Mouse (Mus musculus): ENCODE data around the gene Samd4. TPM values are rescaled to one million over a fixed set of nuclear protein-coding genes. Genes with fewer than 3 reads are reported as not detected.

Gene Samd4
- total and polyA plus RNA-seq, 2 experiments from 2014 or later, result 5.1 to 16.0 TPM

DNA sequence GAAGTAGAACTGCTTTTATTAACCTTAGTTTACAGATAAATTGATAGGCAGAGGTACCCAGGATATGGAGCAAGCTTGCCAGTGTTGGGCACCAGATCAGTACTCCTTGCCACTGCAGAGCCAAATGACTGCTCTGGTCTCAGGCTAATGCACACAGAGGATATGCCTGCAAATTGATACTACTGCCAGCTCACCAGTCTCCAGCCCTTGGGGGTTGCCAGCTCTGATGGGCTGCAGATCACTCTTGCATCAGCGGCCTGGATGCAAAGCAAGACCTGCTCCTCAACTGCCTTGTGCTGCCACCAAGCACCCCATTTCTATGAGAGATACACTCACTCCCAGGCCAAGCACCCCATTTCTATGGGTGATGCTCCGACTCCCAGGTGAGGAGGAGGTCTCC, 202.0 kb downstream of the Samd4 start:
- no peak for TF ChIP-seq CTCF (IDR thresholded peaks at IDR 0.05)
- Histone ChIP-seq H3K4me2 (ENCODE audit: low read depth, low read length, poor library complexity, severe bottlenecking) (no peak overlapping the region), H3K9me3 (ENCODE audit: low read length) (no peaks in the 10 kb centered on the region), H3K4me1 (ENCODE audit: insufficient read depth, low read length) (peaks cover 7% of the 10 kb centered on the region; the same call in 1 of the 2 replicates), H3K27me3 (ENCODE audit: insufficient read depth, low read length) (no peaks in the 10 kb centered on the region), H3K36me3 (ENCODE audit: insufficient read depth, low read length) (no peaks in the 10 kb centered on the region), H3K4me3 (ENCODE audit: low read depth, low read length) (no peak overlapping the region), H3K27ac (ENCODE audit: low read depth, low read length) (no peak overlapping the region), H3K9ac (replicated peaks; ENCODE audit: low read length, poor library complexity, severe bottlenecking) (no peak overlapping the region)
- WGBS, result 77% methylated on average over 2 of the region's 2 CpGs
- DNase-seq (ENCODE audit: low spot score) (no peak), ATAC-seq (ENCODE audit: low FRiP score) (no peak)

DNA sequence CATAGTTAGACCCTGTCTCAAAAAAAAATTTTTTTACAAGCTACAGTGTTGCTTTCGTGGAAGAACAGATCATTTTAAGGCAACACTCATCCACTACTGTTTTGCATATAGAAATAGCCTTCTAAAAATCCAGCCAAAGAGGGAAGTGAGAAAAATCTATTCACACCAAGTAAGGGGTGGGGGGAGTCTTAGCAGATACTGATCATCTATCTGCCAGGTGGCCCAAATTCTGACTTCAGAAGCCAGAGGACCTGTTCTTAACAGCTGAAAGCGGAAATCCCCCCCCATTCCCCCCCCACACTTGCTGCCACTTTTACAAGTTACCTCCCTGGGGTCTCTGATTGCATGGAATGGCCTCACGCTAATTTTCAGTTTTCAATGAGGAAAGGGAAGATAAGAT, 203.5 kb downstream of the Samd4 start:
- no peak for ATAC-seq (ENCODE audit: low FRiP score)
- no peak overlapping the region; the same call in 1 of the 2 replicates for H3K4me2 ChIP-seq (ENCODE audit: low read depth, low read length, poor library complexity, severe bottlenecking)
- 74% methylated on average over 3 of the region's 3 CpGs for WGBS

DNA sequence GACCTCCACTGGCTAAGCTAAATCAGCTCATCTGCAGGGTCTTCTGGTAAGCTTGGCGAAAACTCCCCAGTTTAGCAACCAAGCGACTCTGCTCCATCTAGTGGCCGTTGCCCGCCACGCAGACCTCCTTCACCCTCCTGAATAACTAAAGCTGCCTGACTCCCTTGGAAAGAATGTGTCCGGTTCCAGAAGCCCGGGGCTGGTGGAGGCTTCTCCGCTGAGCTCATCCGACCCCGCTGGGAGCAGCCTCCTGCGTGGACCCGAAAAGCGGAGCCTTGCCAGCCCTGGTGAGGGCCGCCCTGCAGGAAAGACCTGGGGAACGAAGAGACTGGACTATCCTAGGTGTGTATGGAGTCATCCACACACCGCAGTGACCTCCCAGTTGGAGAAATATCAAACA, 204.1 kb downstream of the Samd4 start:
- Histone ChIP-seq H3K4me1 (ENCODE audit: insufficient read depth, low read length) (peaks cover 7% of the 10 kb centered on the region; the same call in 1 of the 2 replicates), H3K9me3 (ENCODE audit: low read length) (no peaks in the 10 kb centered on the region), H3K36me3 (ENCODE audit: insufficient read depth, low read length) (peaks cover 6% of the 10 kb centered on the region; the same call in 1 of the 2 replicates), H3K27ac (ENCODE audit: low read depth, low read length) (no peak overlapping the region), H3K27me3 (ENCODE audit: insufficient read depth, low read length) (no peaks in the 10 kb centered on the region), H3K4me2 (ENCODE audit: low read depth, low read length, poor library complexity, severe bottlenecking) (peak overlapping the region; percentile 52), H3K4me3 (ENCODE audit: low read depth, low read length) (peak overlapping the region; percentile 29), H3K9ac (replicated peaks; ENCODE audit: low read length, poor library complexity, severe bottlenecking) (peak overlapping the region; percentile 30; the same call in 1 of the 2 replicates)
- peak; percentile 89 for TF ChIP-seq CTCF (IDR thresholded peaks at IDR 0.05)
- peak; percentile 92 for DNase-seq (ENCODE audit: low spot score)
- peak; percentile 83 for ATAC-seq (ENCODE audit: low FRiP score)
- 2% methylated on average over 16 of the region's 16 CpGs for WGBS

More for the DNA sequence above, 203.5 kb downstream of the Samd4 start:
- H3K9me3 ChIP-seq (ENCODE audit: low read length), result no peaks in the 10 kb centered on the region
- H3K36me3 ChIP-seq (ENCODE audit: insufficient read depth, low read length), result peaks cover 1% of the 10 kb centered on the region; the same call in 1 of the 2 replicates
- peaks cover 7% of the 10 kb centered on the region; the same call in 1 of the 2 replicates for H3K4me1 ChIP-seq (ENCODE audit: insufficient read depth, low read length)
- no peak for TF ChIP-seq CTCF (IDR thresholded peaks at IDR 0.05)
- H3K27ac ChIP-seq (ENCODE audit: low read depth, low read length), result no peak overlapping the region
- H3K9ac ChIP-seq (replicated peaks; ENCODE audit: low read length, poor library complexity, severe bottlenecking), result no peak overlapping the region
- DNase-seq (ENCODE audit: low spot score), result no peak
- H3K4me3 ChIP-seq (ENCODE audit: low read depth, low read length), result no peak overlapping the region
- H3K27me3 ChIP-seq (ENCODE audit: insufficient read depth, low read length), result no peaks in the 10 kb centered on the region

DNA sequence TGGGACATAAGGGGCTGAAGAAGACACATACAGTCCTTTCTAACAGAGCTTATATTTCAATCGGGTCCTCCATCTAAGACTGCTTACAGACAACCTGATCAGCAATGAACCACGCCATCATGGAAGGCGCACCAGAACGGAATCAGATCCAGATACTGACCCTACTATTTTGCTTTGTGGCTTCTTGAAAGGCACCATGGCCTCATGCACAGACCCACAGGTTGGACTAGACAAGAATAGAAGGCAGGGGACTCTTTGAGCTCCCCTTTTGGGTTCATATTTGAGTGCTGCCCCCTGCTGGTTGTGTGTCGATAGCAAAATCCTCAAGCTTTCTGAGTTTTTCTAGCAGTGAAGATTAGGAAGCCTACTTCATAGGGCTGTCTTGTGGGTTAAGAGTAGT, 204.5 kb downstream of the Samd4 start:
- peaks cover 8% of the 10 kb centered on the region; the same call in 1 of the 2 replicates for H3K36me3 ChIP-seq (ENCODE audit: insufficient read depth, low read length)
- no peaks in the 10 kb centered on the region for H3K27me3 ChIP-seq (ENCODE audit: insufficient read depth, low read length)
- peak; percentile 86 for TF ChIP-seq CTCF (IDR thresholded peaks at IDR 0.05)
- peak overlapping the region; percentile 29; the same call in 1 of the 2 replicates for H3K4me3 ChIP-seq (ENCODE audit: low read depth, low read length)
- H3K4me2 ChIP-seq (ENCODE audit: low read depth, low read length, poor library complexity, severe bottlenecking), result peak overlapping the region; percentile 52
- peak; percentile 54; the same call in 1 of the 2 replicates for ATAC-seq (ENCODE audit: low FRiP score)
- H3K9ac ChIP-seq (replicated peaks; ENCODE audit: low read length, poor library complexity, severe bottlenecking), result no peak overlapping the region
- H3K4me1 ChIP-seq (ENCODE audit: insufficient read depth, low read length), result peaks cover 7% of the 10 kb centered on the region; the same call in 1 of the 2 replicates
- DNase-seq (ENCODE audit: low spot score), result peak; percentile 86
- 30% methylated on average over 5 of the region's 5 CpGs for WGBS
- no peaks in the 10 kb centered on the region for H3K9me3 ChIP-seq (ENCODE audit: low read length)
- no peak overlapping the region for H3K27ac ChIP-seq (ENCODE audit: low read depth, low read length)

DNA sequence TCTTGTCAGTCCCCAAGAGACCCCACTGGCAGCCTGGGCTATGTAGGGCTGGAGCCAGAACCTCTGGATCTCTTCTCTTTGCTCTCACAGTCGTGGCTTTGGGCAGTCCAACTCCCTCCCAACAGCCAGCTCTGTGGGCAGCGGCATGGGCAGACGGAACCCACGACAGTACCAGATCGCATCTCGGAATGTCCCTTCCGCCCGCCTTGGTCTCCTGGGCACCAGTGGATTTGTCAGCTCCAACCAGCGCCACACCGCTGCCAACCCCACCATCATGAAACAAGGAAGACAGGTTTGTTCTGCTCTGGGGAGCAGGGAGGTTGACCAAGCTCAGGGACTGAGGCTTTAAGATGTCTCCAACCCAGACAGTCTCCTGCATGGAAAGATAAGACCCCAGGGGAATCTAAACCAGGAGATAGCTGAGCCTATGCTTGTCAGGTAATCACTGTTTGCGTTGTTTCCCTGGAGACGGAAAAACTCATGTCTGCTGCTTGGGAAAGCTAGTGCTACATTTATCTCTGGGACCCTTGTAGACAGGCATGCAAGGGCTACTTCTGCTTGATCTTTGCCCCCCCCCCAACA, 205.1 kb downstream of the Samd4 start:
- WGBS, result 84% methylated on average over 12 of the region's 12 CpGs
- ATAC-seq (ENCODE audit: low FRiP score), result no peak
- H3K4me1 ChIP-seq (ENCODE audit: insufficient read depth, low read length), result peaks cover 7% of the 10 kb centered on the region; the same call in 1 of the 2 replicates
- no peak overlapping the region for H3K4me3 ChIP-seq (ENCODE audit: low read depth, low read length)
- no peak overlapping the region for H3K27ac ChIP-seq (ENCODE audit: low read depth, low read length)
- H3K9me3 ChIP-seq (ENCODE audit: low read length), result no peaks in the 10 kb centered on the region
- H3K27me3 ChIP-seq (ENCODE audit: insufficient read depth, low read length), result no peaks in the 10 kb centered on the region
- TF ChIP-seq CTCF (IDR thresholded peaks at IDR 0.05), result no peak
- H3K9ac ChIP-seq (replicated peaks; ENCODE audit: low read length, poor library complexity, severe bottlenecking), result no peak overlapping the region
- peaks cover 8% of the 10 kb centered on the region; the same call in 1 of the 2 replicates for H3K36me3 ChIP-seq (ENCODE audit: insufficient read depth, low read length)
- no peak for DNase-seq (ENCODE audit: low spot score)
- no peak overlapping the region for H3K4me2 ChIP-seq (ENCODE audit: low read depth, low read length, poor library complexity, severe bottlenecking)

DNA sequence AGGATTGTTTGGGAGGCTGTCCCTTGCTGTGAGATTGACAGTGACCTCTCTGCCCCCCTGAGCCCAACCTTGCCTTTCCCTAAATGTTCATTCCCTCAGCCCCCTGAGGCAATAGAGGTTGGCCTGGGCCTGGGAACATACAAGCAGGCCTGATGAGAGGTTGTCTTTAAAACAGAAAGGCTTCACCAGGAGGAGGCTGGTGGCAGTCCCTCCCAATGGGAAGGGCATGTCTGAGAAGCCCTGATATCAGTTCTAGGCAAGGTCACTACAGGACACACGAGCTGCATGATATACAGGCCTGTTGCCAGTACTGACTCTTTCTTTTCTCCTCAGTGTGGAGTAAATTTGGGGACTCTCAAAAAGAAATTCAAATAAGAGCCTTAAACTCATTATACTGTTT, 205.7 kb downstream of the Samd4 start:
- TF ChIP-seq CTCF (IDR thresholded peaks at IDR 0.05), result no peak
- DNase-seq (ENCODE audit: low spot score) (no peak), ATAC-seq (ENCODE audit: low FRiP score) (no peak)
- Histone ChIP-seq H3K27ac (ENCODE audit: low read depth, low read length) (no peak overlapping the region), H3K4me3 (ENCODE audit: low read depth, low read length) (no peak overlapping the region), H3K9ac (replicated peaks; ENCODE audit: low read length, poor library complexity, severe bottlenecking) (no peak overlapping the region), H3K9me3 (ENCODE audit: low read length) (no peaks in the 10 kb centered on the region), H3K4me2 (ENCODE audit: low read depth, low read length, poor library complexity, severe bottlenecking) (no peak overlapping the region), H3K36me3 (ENCODE audit: insufficient read depth, low read length) (peaks cover 8% of the 10 kb centered on the region; the same call in 1 of the 2 replicates), H3K27me3 (ENCODE audit: insufficient read depth, low read length) (no peaks in the 10 kb centered on the region), H3K4me1 (ENCODE audit: insufficient read depth, low read length) (0 out of 2 replicates have a peak, but pooled peaks cover 3% of the 10 kb centered on the region)
- WGBS, result 63% methylated on average over 1 of the region's 1 CpGs

Measured in midbrain, postnatal 0 days (tissue).